Mouse (Mus musculus): Measurements from ENCODE around the gene Itga2b.

- TF ChIP-seq POLR2A (IDR thresholded peaks at IDR 0.05; ENCODE audit: borderline replicate concordance, control insufficient read depth, low read depth, low read length) (no peak), CTCF (IDR thresholded peaks at IDR 0.05; ENCODE audit: control insufficient read depth, insufficient read depth, low read length) (no peak)
Observed at GRCm38 (mm10) chr11:102415034-102415802, 54.7 kb downstream of the Itga2b start.

All from bone marrow, adult 2 months (tissue).